Mouse (Mus musculus): Measurements from ENCODE around the gene Prdm10.

DNA sequence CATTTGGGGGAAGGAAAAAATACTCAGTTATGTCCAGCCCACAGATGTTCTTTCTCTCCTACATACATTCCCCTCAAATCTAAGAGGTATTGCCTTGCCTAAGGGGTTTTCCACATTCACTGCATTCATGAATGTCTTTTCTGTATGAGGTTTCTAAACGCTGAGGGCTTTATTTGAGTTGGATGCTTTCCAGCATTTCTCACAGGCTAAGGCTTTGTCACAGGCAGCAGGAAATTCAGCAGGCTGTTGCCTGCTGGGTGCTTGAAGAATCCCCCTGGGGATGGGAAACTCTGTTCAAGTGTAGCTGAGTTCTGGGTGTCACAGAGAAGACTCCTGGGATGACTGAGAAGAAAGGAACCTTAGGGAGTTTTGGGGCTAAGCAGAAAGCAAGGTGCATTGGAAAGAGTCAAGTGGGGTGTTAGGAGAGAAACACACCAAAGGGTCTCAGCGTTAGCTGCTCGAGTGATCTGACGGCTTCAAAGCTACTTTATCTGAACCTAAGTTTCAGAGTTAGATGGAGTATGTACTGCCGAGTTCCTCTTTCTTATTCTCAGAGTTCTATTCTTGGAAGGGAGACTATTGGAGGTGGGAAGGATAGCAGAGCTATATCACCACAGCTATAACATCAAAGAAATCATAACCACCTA is 14.2 kb upstream of the Prdm10 start:
- TF ChIP-seq POLR2A (IDR thresholded peaks at IDR 0.05; ENCODE audit: insufficient read length, low read depth) (no peak), POLR2AphosphoS2 (IDR thresholded peaks at IDR 0.05; ENCODE audit: insufficient read length, low read depth) (no peak), MAX (IDR thresholded peaks at IDR 0.05; ENCODE audit: low read depth) (no peak), E2F4 (IDR thresholded peaks at IDR 0.05; ENCODE audit: insufficient read depth) (no peak), CEBPB (IDR thresholded peaks at IDR 0.05; ENCODE audit: insufficient read depth, poor library complexity, severe bottlenecking) (no peak), TCF12 (IDR thresholded peaks at IDR 0.05; ENCODE audit: insufficient read depth, poor library complexity, severe bottlenecking) (no peak), USF1 (IDR thresholded peaks at IDR 0.05; ENCODE audit: low read depth) (no peak), MYOG (IDR thresholded peaks at IDR 0.05; ENCODE audit: control insufficient read depth in 1 of 3, insufficient read depth in 1 of 3, insufficient read length in 2 of 3, low read depth in 2 of 3) (no peak), SRF (IDR thresholded peaks at IDR 0.05; ENCODE audit: control insufficient read depth, insufficient read length, low read depth) (no peak), REST (IDR thresholded peaks at IDR 0.05; ENCODE audit: insufficient read depth, insufficient read length) (no peak)

All from myocyte (in vitro differentiated cells).